Mouse (Mus musculus) myocyte (in vitro differentiated cells): ENCODE results near the gene Lgals3.

ENCODE experiments used
- MYOG ChIP-seq, 3 experiments: IDR thresholded peaks; one replicate each; pipeline ENCODE4 v1.6.1; 2011; ENCODE audit warnings: control low read depth in 2 of 3, low read depth in 2 of 3, mild to moderate bottlenecking in 2 of 3; ENCODE audit not compliant: insufficient read length in 2 of 3, control insufficient read depth in 1 of 3, insufficient read depth in 1 of 3
- POLR2AphosphoS2 ChIP-seq: IDR thresholded peaks from one replicate; pipeline ENCODE4 v1.6.1; 2011; ENCODE audit warnings: low read depth, control low read depth; ENCODE audit not compliant: insufficient read length
- USF1 ChIP-seq: IDR thresholded peaks from one replicate; pipeline ENCODE4 v1.6.1; 2011; ENCODE audit warnings: low read depth, mild to moderate bottlenecking, control low read depth, moderate library complexity

GRCm38 (mm10) chr14:47359610-47360009, 7.9 kb upstream of the Lgals3 start:
- TF ChIP-seq MYOG (IDR thresholded peaks at IDR 0.05; ENCODE audit: control insufficient read depth in 1 of 3, insufficient read depth in 1 of 3, insufficient read length in 2 of 3, low read depth in 2 of 3) (no peak), USF1 (no peak), POLR2AphosphoS2 (no peak)
